Mouse (Mus musculus) hindbrain, embryonic 13.5 days (tissue): Measurements from ENCODE around the gene Med21. TPM values are rescaled to one million over a fixed set of nuclear protein-coding genes. Genes with fewer than 3 reads are reported as not detected.

Source experiments
- ATAC-seq: fragments of 200-750 bp; cut with Nextera tagmentation; 2 replicates; pipeline ENCODE4 v1.8.0; 2017; ENCODE audit warnings: moderate TSS enrichment; ENCODE audit not compliant: low FRiP score
- H3K27ac ChIP-seq: fragments of 300-500 bp; sonication (generic); 2 replicates; pipeline ENCODE4 v1.5.1; 2015; ENCODE audit warnings: inconsistent platforms, mild to moderate bottlenecking, moderate library complexity
- H3K27me3 ChIP-seq: fragments of 300-500 bp; sonication (generic); 2 replicates; pipeline ENCODE4 v1.6.1; 2015; ENCODE audit warnings: mild to moderate bottlenecking, inconsistent platforms
- H3K36me3 ChIP-seq: fragments of 300-500 bp; sonication (generic); 2 replicates; pipeline ENCODE4 v1.6.1; 2015; ENCODE audit warnings: mild to moderate bottlenecking, inconsistent platforms
- H3K4me1 ChIP-seq: fragments of 300-500 bp; sonication (generic); replicated peaks from 2 replicates; pipeline ENCODE4 v1.6.1; 2015; ENCODE audit warnings: inconsistent platforms
- H3K4me2 ChIP-seq: fragments of 300-500 bp; sonication (generic); 2 replicates; pipeline ENCODE4 v1.6.1; 2015; ENCODE audit warnings: inconsistent platforms, mild to moderate bottlenecking, moderate library complexity
- H3K4me3 ChIP-seq: fragments of 300-500 bp; sonication (generic); 2 replicates; pipeline ENCODE4 v1.5.1; 2015; ENCODE audit warnings: mild to moderate bottlenecking, inconsistent platforms
- H3K9ac ChIP-seq: fragments of 300-500 bp; sonication (generic); 2 replicates; pipeline ENCODE4 v1.6.1; 2015; ENCODE audit warnings: mild to moderate bottlenecking, inconsistent platforms
- H3K9me3 ChIP-seq: fragments of 300-500 bp; sonication (generic); 2 replicates; pipeline ENCODE4 v1.6.1; 2016; ENCODE audit warnings: inconsistent platforms
- WGBS: fragments of 180-500 bp; shearing (Covaris S2); methylation state at CpG from one replicate; pipeline ENCODE4 v1.1.7; 2015; 5-methylcytosine and 5-hydroxymethylcytosine counted together
- polyA plus RNA-seq: library from polyadenylated mRNA; unstranded; fragments of >200 nt; fragmentation: Nextera tagmentation; extraction: Ambion mirVana; gene quantifications from 2 replicates; pipeline ENCODE4 v1.2.1, GENCODE M21; 2015

Med21 gene
- polyA plus RNA-seq, 1 experiment from 2014 or later, result 119 TPM

GRCm38 (mm10) chr6:146672106-146672505, 29.8 kb downstream of the Med21 start:
- H3K4me1 ChIP-seq, result no peaks in the 10 kb centered on the region
- no peak overlapping the region for H3K27ac ChIP-seq
- ATAC-seq, result no peak
- 70% methylated on average over 5 of the region's 5 CpGs for WGBS
- no peak overlapping the region for H3K9ac ChIP-seq
- H3K27me3 ChIP-seq, result no peaks in the 10 kb centered on the region
- H3K36me3 ChIP-seq, result no peaks in the 10 kb centered on the region
- peaks cover 5% of the 10 kb centered on the region; the same call in 1 of the 2 replicates for H3K9me3 ChIP-seq
- H3K4me2 ChIP-seq, result no peak overlapping the region
- H3K4me3 ChIP-seq, result no peak overlapping the region

- ATAC-seq, result no peak
- Histone ChIP-seq H3K4me1 (no peaks in the 10 kb centered on the region), H3K4me2 (no peak overlapping the region), H3K27me3 (no peaks in the 10 kb centered on the region), H3K4me3 (no peak overlapping the region), H3K9me3 (peaks cover 5% of the 10 kb centered on the region; the same call in 1 of the 2 replicates), H3K36me3 (no peaks in the 10 kb centered on the region), H3K27ac (no peak overlapping the region), H3K9ac (no peak overlapping the region)
- WGBS, result 79% methylated on average over 4 of the region's 4 CpGs
Measured at GRCm38 (mm10) chr6:146673696-146674095, 31.3 kb downstream of the Med21 start.

- H3K4me1 ChIP-seq, result no peaks in the 10 kb centered on the region
- H3K4me2 ChIP-seq, result no peak overlapping the region
- H3K36me3 ChIP-seq, result no peaks in the 10 kb centered on the region
- H3K9me3 ChIP-seq, result peaks cover 5% of the 10 kb centered on the region; the same call in 1 of the 2 replicates
- H3K27me3 ChIP-seq, result no peaks in the 10 kb centered on the region
- no peak for ATAC-seq
- 86% methylated on average over 8 of the region's 8 CpGs for WGBS
- no peak overlapping the region for H3K27ac ChIP-seq
- H3K4me3 ChIP-seq, result no peak overlapping the region
- H3K9ac ChIP-seq, result no peak overlapping the region
Measured at GRCm38 (mm10) chr6:146674420-146674819, 32.1 kb downstream of the Med21 start.

- H3K9me3 ChIP-seq, result peaks cover 5% of the 10 kb centered on the region; the same call in 1 of the 2 replicates
- no peaks in the 10 kb centered on the region for H3K27me3 ChIP-seq
- H3K9ac ChIP-seq, result no peak overlapping the region
- no peak overlapping the region for H3K27ac ChIP-seq
- no peak for ATAC-seq
- no peak overlapping the region for H3K4me2 ChIP-seq
- H3K4me3 ChIP-seq, result no peak overlapping the region
- H3K36me3 ChIP-seq, result no peaks in the 10 kb centered on the region
- no peaks in the 10 kb centered on the region for H3K4me1 ChIP-seq
- 88% methylated on average over 4 of the region's 4 CpGs for WGBS
Measured at GRCm38 (mm10) chr6:146674881-146675536, 32.7 kb downstream of the Med21 start.

GRCm38 (mm10) chr6:146676904-146677303, 34.6 kb downstream of the Med21 start:
- Histone ChIP-seq H3K36me3 (no peaks in the 10 kb centered on the region), H3K27ac (no peak overlapping the region), H3K9ac (no peak overlapping the region), H3K9me3 (no peaks in the 10 kb centered on the region), H3K4me1 (no peaks in the 10 kb centered on the region), H3K4me2 (no peak overlapping the region), H3K27me3 (no peaks in the 10 kb centered on the region), H3K4me3 (no peak overlapping the region)
- 89% methylated on average over 10 of the region's 10 CpGs for WGBS
- no peak for ATAC-seq

- Histone ChIP-seq H3K4me1 (no peaks in the 10 kb centered on the region), H3K27ac (no peak overlapping the region), H3K4me3 (no peak overlapping the region), H3K9ac (no peak overlapping the region), H3K27me3 (no peaks in the 10 kb centered on the region), H3K9me3 (no peaks in the 10 kb centered on the region), H3K4me2 (no peak overlapping the region), H3K36me3 (no peaks in the 10 kb centered on the region)
- no peak for ATAC-seq
- 82% methylated on average over 10 of the region's 10 CpGs for WGBS
Measured at GRCm38 (mm10) chr6:146678136-146679070, 36.1 kb downstream of the Med21 start.

- Histone ChIP-seq H3K27ac (no peak overlapping the region), H3K36me3 (no peaks in the 10 kb centered on the region), H3K4me1 (no peaks in the 10 kb centered on the region), H3K27me3 (no peaks in the 10 kb centered on the region), H3K9me3 (no peaks in the 10 kb centered on the region), H3K4me2 (no peak overlapping the region), H3K4me3 (no peak overlapping the region), H3K9ac (no peak overlapping the region)
- ATAC-seq, result no peak
- WGBS, result 76% methylated on average over 4 of the region's 4 CpGs
Measured at GRCm38 (mm10) chr6:146683881-146684280, 41.5 kb downstream of the Med21 start.

GRCm38 (mm10) chr6:146685781-146686308, 43.5 kb downstream of the Med21 start:
- Histone ChIP-seq H3K9ac (no peak overlapping the region), H3K4me2 (no peak overlapping the region), H3K9me3 (no peaks in the 10 kb centered on the region; the same call in 1 of the 2 replicates), H3K4me3 (no peak overlapping the region), H3K4me1 (no peaks in the 10 kb centered on the region), H3K27me3 (no peaks in the 10 kb centered on the region), H3K27ac (no peak overlapping the region), H3K36me3 (no peaks in the 10 kb centered on the region)
- 83% methylated on average over 17 of the region's 17 CpGs for WGBS
- ATAC-seq, result no peak

- H3K4me1 ChIP-seq, result no peaks in the 10 kb centered on the region
- H3K9me3 ChIP-seq, result no peaks in the 10 kb centered on the region; the same call in 1 of the 2 replicates
- no peak overlapping the region for H3K27ac ChIP-seq
- no peak overlapping the region for H3K4me2 ChIP-seq
- 95% methylated on average over 5 of the region's 5 CpGs for WGBS
- no peaks in the 10 kb centered on the region for H3K27me3 ChIP-seq
- no peak overlapping the region for H3K4me3 ChIP-seq
- H3K36me3 ChIP-seq, result no peaks in the 10 kb centered on the region
- ATAC-seq, result no peak
- H3K9ac ChIP-seq, result no peak overlapping the region
Measured at GRCm38 (mm10) chr6:146686463-146687196, 44.3 kb downstream of the Med21 start.

GRCm38 (mm10) chr6:146688010-146688409, 45.7 kb downstream of the Med21 start:
- Histone ChIP-seq H3K4me3 (no peak overlapping the region), H3K27ac (no peak overlapping the region), H3K36me3 (no peaks in the 10 kb centered on the region), H3K27me3 (no peaks in the 10 kb centered on the region), H3K9ac (no peak overlapping the region), H3K9me3 (no peaks in the 10 kb centered on the region; the same call in 1 of the 2 replicates), H3K4me2 (no peak overlapping the region), H3K4me1 (no peaks in the 10 kb centered on the region)
- no peak for ATAC-seq
- WGBS, result 90% methylated on average over 7 of the region's 7 CpGs

- Histone ChIP-seq H3K4me2 (no peak overlapping the region), H3K36me3 (no peaks in the 10 kb centered on the region), H3K9ac (no peak overlapping the region), H3K27ac (no peak overlapping the region), H3K27me3 (no peaks in the 10 kb centered on the region), H3K4me3 (no peak overlapping the region), H3K4me1 (no peaks in the 10 kb centered on the region), H3K9me3 (no peaks in the 10 kb centered on the region; the same call in 1 of the 2 replicates)
- ATAC-seq, result no peak
- 75% methylated on average over 5 of the region's 5 CpGs for WGBS
Measured at GRCm38 (mm10) chr6:146688861-146689260, 46.5 kb downstream of the Med21 start.

GRCm38 (mm10) chr6:146697767-146698166, 55.4 kb downstream of the Med21 start:
- H3K4me2 ChIP-seq, result no peak overlapping the region
- no peak for ATAC-seq
- no peak overlapping the region for H3K4me3 ChIP-seq
- H3K9ac ChIP-seq, result no peak overlapping the region
- 51% methylated on average over 5 of the region's 5 CpGs for WGBS
- no peaks in the 10 kb centered on the region for H3K9me3 ChIP-seq
- no peaks in the 10 kb centered on the region for H3K27me3 ChIP-seq
- H3K27ac ChIP-seq, result no peak overlapping the region
- no peaks in the 10 kb centered on the region for H3K4me1 ChIP-seq
- H3K36me3 ChIP-seq, result no peaks in the 10 kb centered on the region
